Mouse (Mus musculus): Measurements from ENCODE around the gene Postn.

GRCm38 (mm10) chr3:54411052-54411451, 50.1 kb downstream of the Postn start:
- no peak for TF ChIP-seq NANOG (IDR thresholded peaks at IDR 0.05; ENCODE audit: borderline replicate concordance, low read length)
- no peak for TF ChIP-seq CTCF (conservative IDR thresholded peaks at IDR 0.05; ENCODE audit: low read length)
- TF ChIP-seq POU5F1 (IDR thresholded peaks at IDR 0.05; ENCODE audit: borderline replicate concordance, low read length), result no peak
